In the genomic region with DNA sequence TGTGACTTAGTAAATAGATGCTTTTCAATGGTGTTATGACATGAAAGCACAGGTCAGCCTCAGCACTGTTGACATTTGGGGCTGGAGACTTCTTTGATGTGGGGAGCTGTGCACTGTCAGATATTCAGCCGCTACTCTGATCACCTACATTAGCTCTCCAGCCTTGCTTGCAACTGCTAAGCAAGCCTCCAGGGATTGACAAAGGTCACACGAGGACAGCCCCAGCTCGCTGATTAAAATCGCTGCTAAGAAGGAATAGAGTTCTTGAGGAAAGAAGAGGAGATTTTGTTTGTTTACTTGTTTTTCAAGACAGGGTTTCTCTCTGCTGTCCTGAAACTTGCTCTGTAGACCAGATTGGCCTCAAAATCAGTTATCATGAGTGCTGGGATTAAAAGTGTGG, we compare ENCODE assay signal across 9 mouse cellular contexts.
DNase-seq lines count a peak whose midpoint lies in the region; ATAC-seq and TF ChIP-seq lines count a peak whose summit lies in the region.
"Had no signal": no experiment of that assay in that cellular context is flagged by ENCODE, and none has a peak within 500 bp of the region (broad histone marks: within the 10 kb centered on the region; RNA-seq: fewer than 3 reads in every experiment).

No protein-coding gene starts in this region.

- H3K27ac ChIP-seq in liver, adult 2 months (replicated peaks; ENCODE audit: insufficient read depth, low read depth, low read length), result peak overlapping the region; percentile 90
- H3K27ac ChIP-seq in intestine, embryonic 15.5 days, result no peak overlapping the region
- H3K27ac ChIP-seq in neural tube, embryonic 13.5 days (replicated peaks), result no peak overlapping the region
- H3K27ac ChIP-seq: macrophage had no signal

- no peaks in the 10 kb centered on the region for H3K79me2 ChIP-seq in liver, adult 2 months (ENCODE audit: control insufficient read depth, insufficient read depth, low read length)

- peak overlapping the region; percentile 74; the same call in 1 of the 2 replicates for H3K4me2 ChIP-seq in intestine, embryonic 15.5 days (replicated peaks)
- H3K4me2 ChIP-seq in neural tube, embryonic 13.5 days, result peak overlapping the region; percentile 70; the same call in 1 of the 2 replicates

- peak; percentile 23 to 74 for DNase-seq in adrenal gland, adult (ENCODE audit: inconsistent age in 2 of 2, low spot score in 1 of 2)
- DNase-seq in adrenal gland, adult 8-10 months, result no peak
- no peak for DNase-seq in liver, adult 2 months (ENCODE audit: extremely low read depth, low read depth, low spot score)
- DNase-seq in liver, result no peak
- DNase-seq in urinary bladder, postnatal 10 days (ENCODE audit: low spot score), result no peak
- DNase-seq in thymus, adult 18-20 months, result no peak

- no peak overlapping the region for H3K4me3 ChIP-seq in liver, adult 2 months (ENCODE audit: insufficient read depth, low read depth, low read length)
- no peak overlapping the region for H3K4me3 ChIP-seq in intestine, embryonic 15.5 days (replicated peaks)
- no peak overlapping the region for H3K4me3 ChIP-seq in neural tube, embryonic 13.5 days

- H3K27me3 ChIP-seq in liver, adult 2 months (ENCODE audit: control insufficient read depth, insufficient read depth, low read length), result no peaks in the 10 kb centered on the region
- H3K27me3 ChIP-seq in intestine, embryonic 15.5 days (replicated peaks), result no peaks in the 10 kb centered on the region
- H3K27me3 ChIP-seq in neural tube, embryonic 13.5 days, result no peaks in the 10 kb centered on the region; the same call in 1 of the 2 replicates

- 39% methylated on average over 4 of the region's 4 CpGs for WGBS in liver, adult 2 months
- 50% methylated on average over 4 of the region's 4 CpGs for WGBS in intestine, embryonic 15.5 days
- WGBS in neural tube, embryonic 13.5 days, result 36% methylated on average over 4 of the region's 4 CpGs

- no peaks in the 10 kb centered on the region for H3K36me3 ChIP-seq in liver, adult 2 months (ENCODE audit: control insufficient read depth, insufficient read depth, low read length)
- H3K36me3 ChIP-seq in intestine, embryonic 15.5 days, result no peaks in the 10 kb centered on the region
- no peaks in the 10 kb centered on the region for H3K36me3 ChIP-seq in neural tube, embryonic 13.5 days

- no peak for ATAC-seq in intestine, embryonic 15.5 days
- no peak for ATAC-seq in neural tube, embryonic 13.5 days (ENCODE audit: low read depth)

- H3K9me3 ChIP-seq in intestine, embryonic 15.5 days, result no peaks in the 10 kb centered on the region
- H3K9me3 ChIP-seq in neural tube, embryonic 13.5 days, result no peaks in the 10 kb centered on the region

- H3K9ac ChIP-seq in liver, adult 2 months (ENCODE audit: low read depth, low read length), result 0 out of 2 replicates have a peak overlapping the region, but pooled peaks have one; percentile 21
- no peak overlapping the region for H3K9ac ChIP-seq in intestine, embryonic 15.5 days
- H3K9ac ChIP-seq in neural tube, embryonic 13.5 days, result no peak overlapping the region

- no peak for TF ChIP-seq CTCF in liver, adult 2 months (IDR thresholded peaks at IDR 0.05; ENCODE audit: low read depth, low read length)

- no peak for TF ChIP-seq POLR2A in liver, adult 2 months (IDR thresholded peaks at IDR 0.05; ENCODE audit: extremely low read depth, insufficient read depth, low read length)

- peaks cover 5% of the 10 kb centered on the region for H3K4me1 ChIP-seq in liver, adult 2 months (ENCODE audit: control insufficient read depth, insufficient read depth, low read length)
- H3K4me1 ChIP-seq in intestine, embryonic 15.5 days (replicated peaks), result 0 out of 2 replicates have a peak, but pooled peaks cover 4% of the 10 kb centered on the region
- H3K4me1 ChIP-seq in neural tube, embryonic 13.5 days (replicated peaks), result peaks cover 25% of the 10 kb centered on the region

Comparison
In these comparisons a context has a peak if more than half of its experiments do, and no peak if none do; other contexts are left out.
1. DNase-seq: peak in adrenal gland, adult (2 of 2); none in adrenal gland, adult 8-10 months (single experiment), liver, adult 2 months (single experiment), liver (single experiment), urinary bladder, postnatal 10 days (single experiment) and thymus, adult 18-20 months (0 of 2).